8 mouse cellular contexts compared by ENCODE assay signal in the genomic region with DNA sequence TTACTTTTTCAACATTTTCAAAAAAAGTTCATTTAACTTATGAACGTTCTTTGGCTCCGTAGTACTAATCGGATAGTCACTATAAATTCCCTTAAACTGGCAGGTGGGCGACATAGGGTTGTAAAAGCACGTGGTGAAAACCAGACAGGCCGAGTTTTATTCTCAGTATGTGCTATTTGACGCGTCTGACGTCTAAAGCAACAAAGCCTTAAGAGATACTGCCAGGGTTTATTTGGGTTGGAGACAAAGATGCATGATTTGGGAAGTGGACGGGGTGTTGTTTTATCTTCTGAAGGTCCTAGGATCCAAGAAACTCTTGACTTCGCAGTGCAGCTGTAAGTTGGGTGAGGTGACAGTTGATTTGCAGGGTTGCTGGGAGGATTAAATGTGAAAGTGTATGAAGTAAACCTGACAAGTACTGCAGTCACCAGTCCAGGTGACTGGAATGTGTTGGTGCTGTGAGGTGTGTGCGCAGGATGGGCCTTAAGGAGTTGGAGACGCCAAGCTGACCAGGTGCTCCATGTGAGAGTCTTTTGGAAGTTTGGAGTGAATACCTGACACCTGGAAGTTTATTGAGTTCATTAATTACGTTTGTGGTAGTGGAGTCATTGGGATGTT. TPM values are rescaled to one million over a fixed set of nuclear protein-coding genes. Genes with fewer than 3 reads are reported as not detected.
DNase-seq lines count a peak whose midpoint lies in the region; ATAC-seq and TF ChIP-seq lines count a peak whose summit lies in the region.

No protein-coding gene starts in this region.

- peak overlapping the region; percentile 69 for H3K4me3 ChIP-seq in layer of hippocampus, adult 2 months
- H3K4me3 ChIP-seq in hindbrain, embryonic 14.5 days (replicated peaks; ENCODE audit: low read length), result peak overlapping the region; percentile 79
- peak overlapping the region; percentile 79 for H3K4me3 ChIP-seq in midbrain, embryonic 16.5 days (ENCODE audit: low read depth, low read length)

- TF ChIP-seq CTCF in layer of hippocampus, adult 2 months (conservative IDR thresholded peaks at IDR 0.05), result no peak; the same call in 1 of the 2 replicates

- no peaks in the 10 kb centered on the region for H3K27me3 ChIP-seq in hindbrain, embryonic 14.5 days (ENCODE audit: control insufficient read depth, insufficient read depth, low read length)
- no peaks in the 10 kb centered on the region for H3K27me3 ChIP-seq in midbrain, embryonic 16.5 days (ENCODE audit: control insufficient read depth, insufficient read depth, low read depth, low read length)

- peak overlapping the region; percentile 85 for H3K4me2 ChIP-seq in hindbrain, embryonic 14.5 days (replicated peaks)
- H3K4me2 ChIP-seq in midbrain, embryonic 16.5 days (ENCODE audit: low read length), result peak overlapping the region; percentile 97

- H3K9ac ChIP-seq in hindbrain, embryonic 14.5 days, result peak overlapping the region; percentile 90
- H3K9ac ChIP-seq in midbrain, embryonic 16.5 days (ENCODE audit: low read depth, low read length), result peak overlapping the region; percentile 92

- H3K36me3 ChIP-seq in hindbrain, embryonic 14.5 days (replicated peaks; ENCODE audit: control insufficient read depth, insufficient read depth), result peaks cover 31% of the 10 kb centered on the region
- H3K36me3 ChIP-seq in midbrain, embryonic 16.5 days (ENCODE audit: control insufficient read depth, insufficient read depth, low read length), result peaks cover 8% of the 10 kb centered on the region; the same call in 1 of the 2 replicates

- H3K9me3 ChIP-seq in hindbrain, embryonic 14.5 days (ENCODE audit: control insufficient read depth, low read length), result no peaks in the 10 kb centered on the region
- no peaks in the 10 kb centered on the region for H3K9me3 ChIP-seq in midbrain, embryonic 16.5 days (replicated peaks; ENCODE audit: control insufficient read depth, low read length, poor library complexity, severe bottlenecking)

- DNase-seq in layer of hippocampus, adult 2 months (ENCODE audit: low spot score in 2 of 2), result no peak
- DNase-seq in layer of hippocampus, adult 9-11 months, result no peak
- DNase-seq in adipocyte (ENCODE audit: low spot score), result peak; percentile 35
- no peak for DNase-seq in hindbrain, embryonic 14.5 days (ENCODE audit: low spot score)
- DNase-seq in left cerebral cortex, adult 9 months (ENCODE audit: low spot score in 2 of 2), result no peak
- DNase-seq in spleen, postnatal 10 days (ENCODE audit: low spot score in 2 of 2), result no peak
- no peak for DNase-seq in frontal cortex, postnatal 10 days (ENCODE audit: low spot score in 2 of 2)

- WGBS in hindbrain, embryonic 14.5 days, result 13% methylated on average over 14 of the region's 14 CpGs
- 11% methylated on average over 14 of the region's 14 CpGs for WGBS in midbrain, embryonic 16.5 days

- peaks cover 17% of the 10 kb centered on the region for H3K4me1 ChIP-seq in hindbrain, embryonic 14.5 days (replicated peaks; ENCODE audit: control insufficient read depth, insufficient read depth, low read length)
- H3K4me1 ChIP-seq in midbrain, embryonic 16.5 days (ENCODE audit: control insufficient read depth, insufficient read depth, low read length), result peaks cover 16% of the 10 kb centered on the region

- ATAC-seq in hindbrain, embryonic 14.5 days (ENCODE audit: low FRiP score), result no peak
- no peak for ATAC-seq in midbrain, embryonic 16.5 days

- H3K27ac ChIP-seq in layer of hippocampus, adult 2 months, result peak overlapping the region; percentile 92
- H3K27ac ChIP-seq in hindbrain, embryonic 14.5 days, result peak overlapping the region; percentile 96; the same call in 1 of the 2 replicates
- no peak overlapping the region for H3K27ac ChIP-seq in midbrain, embryonic 16.5 days (ENCODE audit: low read length)

RNA-seq across cellular contexts. Expression of a gene that starts 1.0 kb away (rescaled TPM):
- total RNA-seq in layer of hippocampus, adult 2 months (2021), result 100 to 1,000 TPM; 100 TPM
- polyA plus RNA-seq in hindbrain, embryonic 14.5 days (2014; fragmentation: Nextera tagmentation; extraction: Ambion mirVana), result 317 and 326 TPM in 2 replicates
- polyA plus RNA-seq in midbrain, embryonic 16.5 days (2015; fragmentation: Nextera tagmentation; extraction: Ambion mirVana), result 276 and 291 TPM in 2 replicates

RNA-seq across cellular contexts. Expression of a gene that starts 9.1 kb away (rescaled TPM):
- total RNA-seq in layer of hippocampus, adult 2 months (2021), result 10 to 100 TPM; 51.2 to 60.4 TPM
- 247 and 282 TPM in 2 replicates for polyA plus RNA-seq in hindbrain, embryonic 14.5 days (2014; fragmentation: Nextera tagmentation; extraction: Ambion mirVana)
- 248 and 268 TPM in 2 replicates for polyA plus RNA-seq in midbrain, embryonic 16.5 days (2015; fragmentation: Nextera tagmentation; extraction: Ambion mirVana)

RNA-seq across cellular contexts. Expression of a gene that starts 9.4 kb away (rescaled TPM):
- 10 to 100 TPM in 1 of 2 experiments, 1 to 10 TPM in 1; 9.3 to 11.1 TPM for total RNA-seq in layer of hippocampus, adult 2 months (2021)
- polyA plus RNA-seq in hindbrain, embryonic 14.5 days (2014; fragmentation: Nextera tagmentation; extraction: Ambion mirVana), result 3.2 and 4.3 TPM in 2 replicates
- 2.9 and 5.7 TPM in 2 replicates for polyA plus RNA-seq in midbrain, embryonic 16.5 days (2015; fragmentation: Nextera tagmentation; extraction: Ambion mirVana)

RNA-seq across cellular contexts. Expression of a gene that starts 16.0 kb away (rescaled TPM):
- total RNA-seq in layer of hippocampus, adult 2 months (2021), result 1 to 10 TPM; 4.6 to 5.2 TPM
- 5.7 and 9.0 TPM in 2 replicates for polyA plus RNA-seq in hindbrain, embryonic 14.5 days (2014; fragmentation: Nextera tagmentation; extraction: Ambion mirVana)
- 5.4 and 6.7 TPM in 2 replicates for polyA plus RNA-seq in midbrain, embryonic 16.5 days (2015; fragmentation: Nextera tagmentation; extraction: Ambion mirVana)

RNA-seq across cellular contexts. Expression of a gene that starts 19.5 kb away (rescaled TPM):
- total RNA-seq in layer of hippocampus, adult 2 months (2021), result 10 to 100 TPM; 67.3 to 67.9 TPM
- 8.2 and 8.5 TPM in 2 replicates for polyA plus RNA-seq in hindbrain, embryonic 14.5 days (2014; fragmentation: Nextera tagmentation; extraction: Ambion mirVana)
- polyA plus RNA-seq in midbrain, embryonic 16.5 days (2015; fragmentation: Nextera tagmentation; extraction: Ambion mirVana), result 6.1 and 7.1 TPM in 2 replicates
